Mouse (Mus musculus) forebrain, embryonic 11.5 days (tissue): ENCODE results near the gene Gtf3c3. TPM values are rescaled to one million over a fixed set of nuclear protein-coding genes. Genes with fewer than 3 reads are reported as not detected.

Source experiments
- ATAC-seq: fragments of 200-750 bp; cut with Nextera tagmentation; replicated peaks from 2 replicates; pipeline ENCODE4 v1.8.0; 2017; ENCODE audit warnings: moderate TSS enrichment; ENCODE audit not compliant: low FRiP score
- DNase-seq: peaks from one replicate; pipeline ENCODE4 v3.0.0-alpha.2; 2017; ENCODE audit warnings: low spot score
- H3K27ac ChIP-seq: fragments of 300-500 bp; sonication (generic); 2 replicates; pipeline ENCODE4 v1.5.1; 2014; ENCODE audit warnings: low read depth, low read length
- H3K27me3 ChIP-seq: fragments of 300-500 bp; sonication (generic); 2 replicates; pipeline ENCODE4 v1.6.1; 2014; ENCODE audit warnings: mild to moderate bottlenecking, low read length, mixed read lengths; ENCODE audit not compliant: control insufficient read depth, insufficient read depth
- H3K36me3 ChIP-seq: fragments of 300-500 bp; sonication (generic); 2 replicates; pipeline ENCODE4 v1.6.1; 2014; ENCODE audit warnings: mild to moderate bottlenecking, low read length, moderate library complexity, mixed read lengths; ENCODE audit not compliant: control insufficient read depth, insufficient read depth
- H3K4me1 ChIP-seq: fragments of 300-500 bp; sonication (generic); replicated peaks from 2 replicates; pipeline ENCODE4 v1.6.1; 2014; ENCODE audit warnings: low read length, mixed read lengths; ENCODE audit not compliant: control insufficient read depth, insufficient read depth
- H3K4me2 ChIP-seq: fragments of 300-500 bp; sonication (generic); 2 replicates; pipeline ENCODE4 v1.6.1; 2014; ENCODE audit warnings: low read depth, mild to moderate bottlenecking, low read length, moderate library complexity, mixed read lengths; ENCODE audit not compliant: severe bottlenecking
- H3K4me3 ChIP-seq: fragments of 300-500 bp; sonication (generic); 2 replicates; pipeline ENCODE4 v1.5.1; 2014; ENCODE audit warnings: low read depth, low read length
- H3K9ac ChIP-seq: fragments of 300-500 bp; sonication (generic); 2 replicates; pipeline ENCODE4 v1.6.1; 2014; ENCODE audit warnings: low read length
- H3K9me3 ChIP-seq: fragments of 300-500 bp; sonication (generic); 2 replicates; pipeline ENCODE4 v1.6.1; 2016; ENCODE audit warnings: low read length, mixed read lengths; ENCODE audit not compliant: control insufficient read depth
- WGBS: fragments of 180-500 bp; shearing (Covaris S2); extraction: QIAGEN DNeasy Blood & Tissue Kit; methylation state at CpG from one replicate; pipeline ENCODE4 v1.1.7; 2014; 5-methylcytosine and 5-hydroxymethylcytosine counted together
- polyA plus RNA-seq: library from polyadenylated mRNA; unstranded; fragments of >200 nt; fragmentation: Nextera tagmentation; extraction: Ambion mirVana; gene quantifications from 2 replicates; pipeline ENCODE4 v1.2.1, GENCODE M21; 2014

The Gtf3c3 gene
- polyA plus RNA-seq, 1 experiment from 2014 or later: 37.5 TPM

- no peaks in the 10 kb centered on the region for H3K27me3 ChIP-seq
- H3K9ac ChIP-seq: no peak overlapping the region
- 87% methylated on average over 5 of the region's 5 CpGs for WGBS
- no peak overlapping the region for H3K27ac ChIP-seq
- no peak overlapping the region for H3K4me2 ChIP-seq
- no peak overlapping the region for H3K4me3 ChIP-seq
- DNase-seq: no peak
- no peak for ATAC-seq
- H3K4me1 ChIP-seq: no peaks in the 10 kb centered on the region
- no peaks in the 10 kb centered on the region for H3K36me3 ChIP-seq
- H3K9me3 ChIP-seq: no peaks in the 10 kb centered on the region
Observed at GRCm38 (mm10) chr1:54355485-54355884, 83.3 kb downstream of the Gtf3c3 start.

GRCm38 (mm10) chr1:54354786-54355185, 84.0 kb downstream of the Gtf3c3 start:
- Histone ChIP-seq H3K4me1 (no peaks in the 10 kb centered on the region), H3K4me2 (no peak overlapping the region), H3K36me3 (no peaks in the 10 kb centered on the region), H3K27ac (no peak overlapping the region), H3K4me3 (no peak overlapping the region), H3K9me3 (no peaks in the 10 kb centered on the region), H3K27me3 (no peaks in the 10 kb centered on the region), H3K9ac (no peak overlapping the region)
- DNase-seq (no peak), ATAC-seq (no peak)
- WGBS: 94% methylated on average over 4 of the region's 4 CpGs

Other genes with a start within 250 kb of the Gtf3c3 start
- 2.3 and 2.9 TPM in 2 replicates for gene Hecw2, start 243.8 kb downstream of the Gtf3c3 start, polyA plus RNA-seq
- gene Ccdc150, start 188.3 kb downstream of the Gtf3c3 start, polyA plus RNA-seq: 0.65 and 1.1 TPM in 2 replicates
- 18.9 and 19.9 TPM in 2 replicates for gene Pgap1, start 118.7 kb upstream of the Gtf3c3 start, polyA plus RNA-seq